Mouse (Mus musculus) activated CD4-positive, CD25-positive, alpha-beta regulatory T cell, adult 4 months (primary cell): ENCODE measurements around the gene Atpaf2. TPM values are rescaled to one million over a fixed set of nuclear protein-coding genes. Genes with fewer than 3 reads are reported as not detected.
"Not testable (repeated sequence)": the region's sequence is repeated elsewhere in the genome, so short reads cannot be mapped to it uniquely, and the experiment has no call there.

Experiments used
- ATAC-seq: one replicate; pipeline ENCODE4 v1.8.0; 2017
- polyA plus RNA-seq, 2 experiments: library from polyadenylated mRNA; unstranded; fragments of 100-300 nt; shearing (Covaris generic); gene quantifications; one replicate each; pipeline ENCODE4 v1.2.1; 2017

Gene Atpaf2
- polyA plus RNA-seq = 10 to 100 TPM; 35.3 to 36.3 TPM

GRCm38 (mm10) chr11:60417717-60418472, at the start of gene Atpaf2:
Atpaf2 (minus strand) TSS chr11:60418457.
- peak; percentile 20 for ATAC-seq

GRCm38 (mm10) chr11:60465943-60466380, 47.7 kb upstream of the Atpaf2 start:
- ATAC-seq = no peak

- no peak for ATAC-seq
Observed at GRCm38 (mm10) chr11:60457973-60458372, 39.7 kb upstream of the Atpaf2 start.

- ATAC-seq = peak; percentile 27
Observed at GRCm38 (mm10) chr11:60454745-60455087, 36.5 kb upstream of the Atpaf2 start.

GRCm38 (mm10) chr11:60454080-60454744, 36.0 kb upstream of the Atpaf2 start, which contains the start of gene Drg2:
Drg2 (plus strand) TSS chr11:60454591.
- ATAC-seq = peak; percentile 89

GRCm38 (mm10) chr11:60444007-60444406, 25.8 kb upstream of the Atpaf2 start:
- ATAC-seq = no peak

- no peak for ATAC-seq
Observed at GRCm38 (mm10) chr11:60442896-60443295, 24.6 kb upstream of the Atpaf2 start.

GRCm38 (mm10) chr11:60440176-60440575, 21.9 kb upstream of the Atpaf2 start:
- no peak for ATAC-seq

- ATAC-seq = not testable (repeated sequence)
Observed at GRCm38 (mm10) chr11:60439621-60440020, 21.4 kb upstream of the Atpaf2 start.

- ATAC-seq = no peak
Observed at GRCm38 (mm10) chr11:60436618-60437017, 18.4 kb upstream of the Atpaf2 start.

- no peak for ATAC-seq
Observed at GRCm38 (mm10) chr11:60435133-60435532, 16.9 kb upstream of the Atpaf2 start.

GRCm38 (mm10) chr11:60433501-60433900, 15.2 kb upstream of the Atpaf2 start:
- no peak for ATAC-seq

GRCm38 (mm10) chr11:60427628-60428027, 9.4 kb upstream of the Atpaf2 start:
- no peak for ATAC-seq

GRCm38 (mm10) chr11:60426417-60426816, 8.2 kb upstream of the Atpaf2 start:
- no peak for ATAC-seq

GRCm38 (mm10) chr11:60423006-60423405, 4.7 kb upstream of the Atpaf2 start:
- no peak for ATAC-seq

GRCm38 (mm10) chr11:60422046-60422668, 3.9 kb upstream of the Atpaf2 start:
- ATAC-seq = no peak

- no peak for ATAC-seq
Observed at GRCm38 (mm10) chr11:60418473-60418803, 181 bp upstream of the Atpaf2 start.

- ATAC-seq = peak; percentile 88
Observed at GRCm38 (mm10) chr11:60416963-60417716, 1.1 kb downstream of the Atpaf2 start, which contains the start of gene Gid4. Gid4 (plus strand) TSS chr11:60417145.

GRCm38 (mm10) chr11:60416590-60416962, 1.7 kb downstream of the Atpaf2 start:
- ATAC-seq = peak; percentile 0

- no peak for ATAC-seq
Observed at GRCm38 (mm10) chr11:60412921-60413320, 5.3 kb downstream of the Atpaf2 start.

GRCm38 (mm10) chr11:60412173-60412572, 6.1 kb downstream of the Atpaf2 start:
- no peak for ATAC-seq

- ATAC-seq = no peak
Observed at GRCm38 (mm10) chr11:60406606-60407005, 11.7 kb downstream of the Atpaf2 start.

- ATAC-seq = no peak
Observed at GRCm38 (mm10) chr11:60397172-60397571, 21.1 kb downstream of the Atpaf2 start.
